Mouse (Mus musculus) MEL (cell line): ENCODE data around the gene Card9.
A peak's percentile ranks its signal among the peaks of the same experiment; 100 is the strongest.

Experiments used
- CTCF ChIP-seq, 3 experiments: IDR thresholded peaks in 2 of 3; conservative IDR thresholded peaks in 1 of 3; 2 replicates each; pipeline ENCODE4 v1.5.1; 2011 to 2012; ENCODE audit warnings: low read length in 3 of 3, low read depth in 2 of 3, mild to moderate bottlenecking in 2 of 3, improper control_type of control experiment in 1 of 3, inconsistent platforms in 1 of 3, mixed read lengths in 1 of 3, moderate library complexity in 1 of 3; ENCODE audit not compliant: control insufficient read depth in 1 of 3, insufficient read depth in 1 of 3, poor library complexity in 1 of 3, severe bottlenecking in 1 of 3
- E2F4 ChIP-seq: IDR thresholded peaks from 2 replicates; pipeline ENCODE4 v1.6.1; 2011; ENCODE audit warnings: low read depth, low read length, improper control_type of control experiment, borderline replicate concordance
- NRF1 ChIP-seq: IDR thresholded peaks from 2 replicates; pipeline ENCODE4 v1.6.1; 2014; ENCODE audit warnings: low read depth, mild to moderate bottlenecking, inconsistent platforms, low read length, improper control_type of control experiment, moderate library complexity; ENCODE audit not compliant: poor library complexity, insufficient read depth, severe bottlenecking
- POLR2A ChIP-seq, 2 experiments: IDR thresholded peaks; 2 replicates each; pipeline ENCODE4 v1.6.1; 2011 to 2012; ENCODE audit warnings: low read length in 2 of 2, mild to moderate bottlenecking in 2 of 2, control low read depth in 1 of 2, improper control_type of control experiment in 1 of 2, low read depth in 1 of 2, moderate library complexity in 1 of 2; ENCODE audit not compliant: control insufficient read depth in 1 of 2, insufficient read depth in 1 of 2, poor library complexity in 1 of 2
- USF2 ChIP-seq, 2 experiments: IDR thresholded peaks; 2 replicates each; pipeline ENCODE4 v1.6.1; 2011 to 2012; ENCODE audit warnings: improper control_type of control experiment in 2 of 2, low read length in 2 of 2, borderline replicate concordance in 1 of 2, inconsistent platforms in 1 of 2, low read depth in 1 of 2, mild to moderate bottlenecking in 1 of 2; ENCODE audit not compliant: insufficient read depth in 1 of 2
- ZC3H11A ChIP-seq: IDR thresholded peaks from 2 replicates; pipeline ENCODE4 v1.6.1; 2012; ENCODE audit warnings: low read depth, mild to moderate bottlenecking, inconsistent platforms, low read length, improper control_type of control experiment

DNA sequence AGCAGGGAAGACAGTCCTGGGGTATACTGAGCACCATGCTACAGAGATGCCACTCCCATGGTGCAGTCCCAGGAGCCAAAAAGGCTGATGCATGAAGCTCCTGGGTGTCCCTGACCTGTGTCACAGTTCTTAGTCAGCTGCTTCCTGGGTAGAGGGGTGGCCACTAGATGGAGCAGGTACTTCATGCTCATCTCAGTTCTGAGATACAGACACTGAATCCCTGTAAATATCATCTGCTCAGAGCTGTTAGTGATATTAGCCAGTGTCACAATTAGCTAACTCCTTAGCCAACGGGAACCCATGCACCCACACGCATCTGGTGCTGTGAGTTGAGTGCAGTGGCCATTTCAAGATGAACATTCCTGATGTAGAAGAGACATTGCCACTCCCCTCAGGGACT, 35.8 kb downstream of the Card9 start:
- TF ChIP-seq POLR2A (IDR thresholded peaks at IDR 0.05; ENCODE audit: control insufficient read depth in 1 of 2, insufficient read depth in 1 of 2, low read depth in 1 of 2, low read length in 2 of 2, poor library complexity in 1 of 2) (no peak), ZC3H11A (peak; percentile 30; the same call in 1 of the 2 replicates), CTCF (IDR thresholded peaks at IDR 0.05 in 2 of 3, conservative IDR thresholded peaks at IDR 0.05 in 1 of 3; ENCODE audit: control insufficient read depth in 1 of 3, insufficient read depth in 1 of 3, low read depth in 2 of 3, low read length in 3 of 3, poor library complexity in 1 of 3, severe bottlenecking in 1 of 3) (peak; percentile 35 to 61 (median 41); a peak in 5 of 6 replicates), USF2 (IDR thresholded peaks at IDR 0.05; ENCODE audit: borderline replicate concordance in 1 of 2, insufficient read depth in 1 of 2, low read depth in 1 of 2, low read length in 2 of 2) (no peak), E2F4 (no peak), NRF1 (no peak)
